Mouse (Mus musculus) testis, adult 2 months (tissue): ENCODE measurements around the gene Smim13.
A peak's percentile ranks its signal among the peaks of the same experiment; 100 is the strongest.

Source experiments
- CTCF ChIP-seq: fragments of 200-500 bp; IDR thresholded peaks from 2 replicates; pipeline ENCODE4 v1.5.1; 2012; ENCODE audit warnings: low read depth, mild to moderate bottlenecking, inconsistent platforms, low read length, moderate library complexity; ENCODE audit not compliant: control insufficient read depth, insufficient read depth, insufficient replicate concordance
- POLR2A ChIP-seq: fragments of 200-500 bp; IDR thresholded peaks from 2 replicates; pipeline ENCODE4 v1.6.1; 2012; ENCODE audit warnings: low read depth, mild to moderate bottlenecking, inconsistent platforms, low read length, moderate library complexity; ENCODE audit not compliant: control insufficient read depth

DNA sequence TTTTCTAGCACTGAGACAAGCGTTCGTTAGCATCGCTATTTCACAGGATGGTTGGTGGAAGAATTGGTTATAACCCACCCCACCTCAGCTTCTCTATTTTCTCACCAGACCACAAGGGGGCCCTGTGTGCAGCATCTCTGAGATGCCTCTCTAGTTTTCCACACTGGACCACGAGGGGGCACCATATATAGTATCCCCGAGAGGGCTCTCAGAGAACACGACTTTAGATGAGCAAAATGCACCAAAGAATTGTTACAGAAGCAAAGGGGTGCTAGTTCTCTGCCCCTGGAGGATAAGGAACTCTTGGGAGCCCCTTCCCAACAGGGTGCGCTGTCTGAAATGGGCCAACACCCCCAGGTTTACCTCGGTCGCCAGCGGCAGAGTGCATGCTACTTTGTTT, 53.1 kb downstream of the Smim13 start:
- TF ChIP-seq POLR2A: no peak
- TF ChIP-seq CTCF: peak; percentile 36; the same call in 1 of the 2 replicates
